Mouse (Mus musculus) intestine, embryonic 14.5 days (tissue): ENCODE data around the gene Pacrg. TPM values are rescaled to one million over a fixed set of nuclear protein-coding genes. Genes with fewer than 3 reads are reported as not detected.

Experiments used
- ATAC-seq: fragments of 200-750 bp; cut with Nextera tagmentation; replicated peaks from 2 replicates; pipeline ENCODE4 v1.8.0; 2017; ENCODE audit warnings: low read depth, moderate number of reproducible peaks, moderate TSS enrichment, moderate library complexity; ENCODE audit not compliant: low FRiP score, low TSS enrichment
- DNase-seq: peaks from one replicate; pipeline ENCODE4 v3.0.0-alpha.2; 2018; ENCODE audit warnings: low spot score
- H3K27ac ChIP-seq: fragments of 300-500 bp; sonication (generic); 2 replicates; pipeline ENCODE4 v1.5.1; 2014; ENCODE audit warnings: low read depth, mild to moderate bottlenecking, control low read depth
- H3K27me3 ChIP-seq: fragments of 300-500 bp; sonication (generic); replicated peaks from 2 replicates; pipeline ENCODE4 v1.6.1; 2014; ENCODE audit warnings: low read length, control low read depth; ENCODE audit not compliant: control insufficient read depth, insufficient read depth
- H3K36me3 ChIP-seq: fragments of 300-500 bp; sonication (generic); 2 replicates; pipeline ENCODE4 v1.6.1; 2014; ENCODE audit warnings: low read length, control low read depth; ENCODE audit not compliant: control insufficient read depth, insufficient read depth
- H3K4me1 ChIP-seq: fragments of 300-500 bp; sonication (generic); replicated peaks from 2 replicates; pipeline ENCODE4 v1.6.1; 2014; ENCODE audit warnings: low read length, control low read depth, mixed read lengths; ENCODE audit not compliant: control insufficient read depth, insufficient read depth
- H3K4me2 ChIP-seq: fragments of 300-500 bp; sonication (generic); 2 replicates; pipeline ENCODE4 v1.6.1; 2014; ENCODE audit warnings: low read length
- H3K4me3 ChIP-seq: fragments of 300-500 bp; sonication (generic); 2 replicates; pipeline ENCODE4 v1.5.1; 2014; ENCODE audit warnings: low read depth, low read length, control low read depth, mixed read lengths
- H3K9ac ChIP-seq: fragments of 300-500 bp; sonication (generic); 2 replicates; pipeline ENCODE4 v1.6.1; 2014; ENCODE audit warnings: mild to moderate bottlenecking, low read length
- H3K9me3 ChIP-seq: fragments of 300-500 bp; sonication (generic); 2 replicates; pipeline ENCODE4 v1.6.1; 2016; ENCODE audit warnings: low read length, control low read depth; ENCODE audit not compliant: control insufficient read depth
- WGBS: fragments of 180-500 bp; shearing (Covaris S2); extraction: QIAGEN DNeasy Blood & Tissue Kit; methylation state at CpG from one replicate; pipeline ENCODE4 v1.1.7; 2014; 5-methylcytosine and 5-hydroxymethylcytosine counted together
- polyA plus RNA-seq: library from polyadenylated mRNA; unstranded; fragments of >200 nt; fragmentation: Nextera tagmentation; extraction: Ambion mirVana; gene quantifications from 2 replicates; pipeline ENCODE4 v1.2.1, GENCODE M21; 2014

The Pacrg gene
- polyA plus RNA-seq, result 1.1 and 1.3 TPM in 2 replicates

GRCm38 (mm10) chr17:10840148-10840707 lies at the start of gene Pacrg, which contains the start of gene Prkn:
Pacrg (minus strand) TSS chr17:10840311.
Prkn (plus strand) TSS chr17:10840384.
- Histone ChIP-seq H3K9ac (peak within 1 kb of the TSS; percentile 63), H3K27me3 (no peaks in the 10 kb centered on the region), H3K4me2 (peak within 1 kb of the TSS; percentile 66), H3K9me3 (no peaks in the 10 kb centered on the region), H3K4me3 (peak within 1 kb of the TSS; percentile 70), H3K27ac (no peak within 1 kb of the TSS), H3K4me1 (no peaks in the 10 kb centered on the region), H3K36me3 (no peaks in the 10 kb centered on the region)
- peak; percentile 97 for DNase-seq
- under 1% methylated on average over 47 of the region's 58 CpGs for WGBS
- ATAC-seq, result peak; percentile 96

DNA sequence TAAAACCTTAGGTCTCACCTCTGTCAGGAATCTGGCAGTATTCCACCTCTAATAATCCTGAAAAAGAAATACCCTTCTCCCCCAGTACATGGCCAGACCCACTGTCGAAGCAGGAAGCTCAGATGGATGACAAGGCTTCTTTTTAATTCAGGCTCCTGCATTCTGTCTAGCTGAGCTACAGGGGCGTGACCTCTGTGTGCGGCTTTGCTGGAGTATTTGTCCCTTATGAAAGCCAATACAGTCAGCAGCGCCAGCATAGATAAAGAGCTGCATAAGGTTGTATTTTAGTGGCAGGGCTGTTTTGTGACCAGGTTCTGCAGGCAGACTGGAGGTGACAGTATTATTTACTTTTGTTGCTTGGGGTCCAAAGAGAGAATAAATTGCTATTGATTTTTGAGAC lies 47.8 kb upstream of the Pacrg start:
- Histone ChIP-seq H3K9me3 (no peaks in the 10 kb centered on the region), H3K27me3 (no peaks in the 10 kb centered on the region), H3K4me3 (no peak overlapping the region), H3K4me2 (no peak overlapping the region), H3K4me1 (no peaks in the 10 kb centered on the region), H3K9ac (no peak overlapping the region), H3K36me3 (no peaks in the 10 kb centered on the region), H3K27ac (no peak overlapping the region)
- no peak for ATAC-seq
- WGBS, result 26% methylated on average over 4 of the region's 4 CpGs
- DNase-seq, result no peak

DNA sequence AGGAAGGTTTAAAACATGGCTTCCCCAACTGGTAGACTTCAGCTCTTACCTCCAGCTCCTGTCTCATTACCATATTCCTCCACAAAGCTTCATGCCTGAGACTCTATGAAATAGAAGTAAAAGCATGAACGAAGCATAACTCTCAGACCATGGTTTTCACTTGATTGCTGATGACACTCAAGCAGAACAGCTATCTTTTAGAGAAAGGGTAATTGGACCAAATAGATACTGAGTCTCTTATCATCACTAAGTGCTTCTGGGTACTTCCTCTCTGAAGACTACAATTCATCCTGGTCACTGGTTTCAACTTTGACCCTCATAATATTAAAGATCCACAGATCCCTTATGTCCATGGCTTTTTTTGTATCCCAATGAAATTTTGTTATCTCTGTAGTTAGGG lies 42.1 kb upstream of the Pacrg start:
- 85% methylated on average over 1 of the region's 1 CpGs for WGBS
- ATAC-seq, result no peak
- Histone ChIP-seq H3K4me2 (no peak overlapping the region), H3K4me3 (no peak overlapping the region), H3K9ac (no peak overlapping the region), H3K27me3 (no peaks in the 10 kb centered on the region), H3K9me3 (no peaks in the 10 kb centered on the region), H3K4me1 (0 out of 2 replicates have a peak, but pooled peaks cover 2% of the 10 kb centered on the region), H3K36me3 (no peaks in the 10 kb centered on the region), H3K27ac (no peak overlapping the region)
- DNase-seq, result no peak

DNA sequence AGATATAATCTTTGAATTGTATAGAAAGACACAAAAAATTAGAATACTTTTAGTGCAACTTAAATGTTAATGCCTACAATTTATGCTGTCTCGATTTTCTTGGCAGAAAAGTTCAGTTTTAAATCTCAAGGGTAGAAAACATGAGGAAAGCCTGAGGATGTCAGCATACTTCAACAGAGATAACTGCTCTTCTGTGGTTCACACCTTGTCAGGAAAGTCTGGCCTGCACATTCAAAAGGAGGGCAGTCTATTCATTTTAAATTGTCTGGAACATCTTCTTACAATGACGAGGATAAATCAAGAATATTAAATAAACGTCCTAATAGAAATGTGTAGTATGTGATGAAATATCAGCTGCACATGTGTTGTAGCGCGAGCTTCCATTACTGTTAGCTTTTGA lies 38.9 kb upstream of the Pacrg start:
- no peaks in the 10 kb centered on the region for H3K9me3 ChIP-seq
- no peak overlapping the region for H3K9ac ChIP-seq
- H3K27ac ChIP-seq, result no peak overlapping the region
- DNase-seq (no peak), ATAC-seq (no peak)
- no peak overlapping the region for H3K4me3 ChIP-seq
- 76% methylated on average over 5 of the region's 5 CpGs for WGBS
- 0 out of 2 replicates have a peak, but pooled peaks cover 2% of the 10 kb centered on the region for H3K4me1 ChIP-seq
- H3K36me3 ChIP-seq, result no peaks in the 10 kb centered on the region
- H3K27me3 ChIP-seq, result no peaks in the 10 kb centered on the region
- no peak overlapping the region for H3K4me2 ChIP-seq

GRCm38 (mm10) chr17:10874208-10875187 lies 34.4 kb upstream of the Pacrg start:
- H3K9ac ChIP-seq, result no peak overlapping the region
- WGBS, result 78% methylated on average over 7 of the region's 7 CpGs
- no peaks in the 10 kb centered on the region for H3K36me3 ChIP-seq
- H3K4me1 ChIP-seq, result 0 out of 2 replicates have a peak, but pooled peaks cover 2% of the 10 kb centered on the region
- no peak overlapping the region for H3K27ac ChIP-seq
- no peak overlapping the region for H3K4me2 ChIP-seq
- H3K9me3 ChIP-seq, result no peaks in the 10 kb centered on the region
- no peak overlapping the region for H3K4me3 ChIP-seq
- ATAC-seq (no peak), DNase-seq (no peak)
- no peaks in the 10 kb centered on the region for H3K27me3 ChIP-seq

- no peak overlapping the region for H3K4me2 ChIP-seq
- no peaks in the 10 kb centered on the region for H3K27me3 ChIP-seq
- no peaks in the 10 kb centered on the region for H3K36me3 ChIP-seq
- H3K27ac ChIP-seq, result no peak overlapping the region
- no peak overlapping the region for H3K4me3 ChIP-seq
- H3K9ac ChIP-seq, result no peak overlapping the region
- no peaks in the 10 kb centered on the region for H3K9me3 ChIP-seq
- WGBS, result 94% methylated on average over 3 of the region's 3 CpGs
- H3K4me1 ChIP-seq, result no peaks in the 10 kb centered on the region
- DNase-seq (no peak), ATAC-seq (no peak)
These were observed 14.1 kb upstream of the Pacrg start for GRCm38 (mm10) chr17:10854207-10854606.

- Histone ChIP-seq H3K36me3 (no peaks in the 10 kb centered on the region), H3K9me3 (no peaks in the 10 kb centered on the region), H3K9ac (peak overlapping the region; percentile 63), H3K27me3 (no peaks in the 10 kb centered on the region), H3K4me3 (peak overlapping the region; percentile 70), H3K27ac (no peak overlapping the region), H3K4me2 (peak overlapping the region; percentile 66), H3K4me1 (no peaks in the 10 kb centered on the region)
- DNase-seq (peak; percentile 74), ATAC-seq (peak; percentile 66)
- 3% methylated on average over 20 of the region's 20 CpGs for WGBS
These were observed 655 bp upstream of the Pacrg start for GRCm38 (mm10) chr17:10840731-10841201.

DNA sequence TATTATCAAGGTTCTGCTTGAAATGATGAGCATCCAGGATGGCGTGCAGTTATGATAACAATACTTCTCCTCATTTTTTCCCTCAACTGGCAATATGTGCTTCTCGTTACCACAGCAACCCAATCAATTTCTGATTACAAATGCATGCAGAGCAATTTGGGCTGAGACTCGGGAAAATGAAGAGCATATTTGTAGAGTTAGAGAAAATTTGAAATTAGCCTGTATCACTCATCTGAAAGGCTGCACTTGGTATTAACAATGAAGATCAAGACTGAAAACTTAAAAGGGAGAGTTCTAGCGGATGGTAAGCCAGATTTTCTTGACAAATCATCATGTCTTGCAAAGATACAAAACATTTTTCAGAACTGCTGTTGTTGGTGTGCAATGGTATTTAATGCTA lies 21.1 kb downstream of the Pacrg start:
- no peak overlapping the region for H3K4me2 ChIP-seq
- no peak for DNase-seq
- no peaks in the 10 kb centered on the region for H3K4me1 ChIP-seq
- H3K27me3 ChIP-seq, result no peaks in the 10 kb centered on the region
- WGBS, result 79% methylated on average over 4 of the region's 4 CpGs
- H3K9me3 ChIP-seq, result no peaks in the 10 kb centered on the region
- H3K4me3 ChIP-seq, result no peak overlapping the region
- no peaks in the 10 kb centered on the region for H3K36me3 ChIP-seq
- H3K9ac ChIP-seq, result no peak overlapping the region
- no peak overlapping the region for H3K27ac ChIP-seq
- no peak for ATAC-seq
